Mouse (Mus musculus) heart, embryonic 12.5 days (tissue): Measurements from ENCODE around the gene Tgm2. TPM values are rescaled to one million over a fixed set of nuclear protein-coding genes. Genes with fewer than 3 reads are reported as not detected.

Experiments used
- ATAC-seq: fragments of 200-750 bp; cut with Nextera tagmentation; 2 replicates; pipeline ENCODE4 v1.8.0; 2017; ENCODE audit warnings: moderate TSS enrichment, moderate library complexity; ENCODE audit not compliant: insufficient number of reproducible peaks, low FRiP score
- H3K27ac ChIP-seq: fragments of 300-500 bp; sonication (generic); 2 replicates; pipeline ENCODE4 v1.5.1; 2016; ENCODE audit warnings: mild to moderate bottlenecking, moderate library complexity; ENCODE audit not compliant: poor library complexity, severe bottlenecking
- H3K27me3 ChIP-seq: fragments of 300-500 bp; sonication (generic); replicated peaks from 2 replicates; pipeline ENCODE4 v1.6.1; 2016; ENCODE audit warnings: mild to moderate bottlenecking, moderate library complexity
- H3K36me3 ChIP-seq: fragments of 300-500 bp; sonication (generic); 2 replicates; pipeline ENCODE4 v1.6.1; 2016; ENCODE audit warnings: mild to moderate bottlenecking, moderate library complexity
- H3K4me1 ChIP-seq: fragments of 300-500 bp; sonication (generic); replicated peaks from 2 replicates; pipeline ENCODE4 v1.6.1; 2016; ENCODE audit warnings: mild to moderate bottlenecking
- H3K4me2 ChIP-seq: fragments of 300-500 bp; sonication (generic); 2 replicates; pipeline ENCODE4 v1.6.1; 2016; ENCODE audit warnings: mild to moderate bottlenecking, moderate library complexity
- H3K4me3 ChIP-seq: fragments of 300-500 bp; sonication (generic); 2 replicates; pipeline ENCODE4 v1.5.1; 2016; ENCODE audit warnings: mild to moderate bottlenecking
- H3K9ac ChIP-seq: fragments of 300-500 bp; sonication (generic); 2 replicates; pipeline ENCODE4 v1.6.1; 2016; ENCODE audit warnings: mild to moderate bottlenecking, moderate library complexity
- H3K9me3 ChIP-seq: fragments of 300-500 bp; sonication (generic); replicated peaks from 2 replicates; pipeline ENCODE4 v1.6.1; 2016; ENCODE audit warnings: mild to moderate bottlenecking, moderate library complexity
- WGBS: fragments of 180-500 bp; shearing (Covaris S2); methylation state at CpG from one replicate; pipeline ENCODE4 v1.1.7; 2016; 5-methylcytosine and 5-hydroxymethylcytosine counted together
- polyA plus RNA-seq: library from polyadenylated mRNA; unstranded; fragments of >200 nt; fragmentation: Nextera tagmentation; extraction: Ambion mirVana; gene quantifications from 2 replicates; pipeline ENCODE4 v1.2.1, GENCODE M21; 2016

Tgm2 gene
- polyA plus RNA-seq, 1 experiment from 2014 or later, result 227 TPM

DNA sequence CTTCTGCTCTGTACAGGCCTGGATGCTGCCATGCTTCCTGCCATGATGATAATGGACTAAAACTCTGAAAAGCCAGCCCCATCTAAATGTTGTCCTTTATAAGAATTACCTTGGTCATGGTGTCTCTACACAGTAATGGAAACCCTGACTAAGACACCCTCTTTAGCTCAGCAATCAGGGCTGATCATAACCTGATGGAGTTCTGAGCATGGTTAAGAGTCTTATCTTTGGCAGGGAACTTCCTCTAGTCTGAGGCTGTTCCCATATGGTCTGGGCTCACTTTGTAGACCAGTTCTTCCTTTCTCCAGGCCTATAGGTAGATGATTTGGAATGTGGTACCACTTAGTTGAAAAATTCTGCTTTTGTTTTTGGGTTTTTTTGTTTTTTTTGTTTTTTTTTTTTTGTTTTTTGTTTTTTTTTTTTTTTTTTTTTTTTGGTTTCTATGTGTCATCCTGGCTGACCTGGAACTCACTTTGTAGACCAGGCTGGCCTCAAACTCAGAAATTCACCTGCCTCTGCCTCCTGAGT lies 77.7 kb downstream of the Tgm2 start:
- no peaks in the 10 kb centered on the region for H3K9me3 ChIP-seq
- no peak overlapping the region for H3K4me3 ChIP-seq
- no peak overlapping the region for H3K27ac ChIP-seq
- H3K4me2 ChIP-seq, result no peak overlapping the region
- H3K36me3 ChIP-seq, result peaks cover 44% of the 10 kb centered on the region
- H3K4me1 ChIP-seq, result peaks cover 63% of the 10 kb centered on the region
- H3K9ac ChIP-seq, result no peak overlapping the region
- no peaks in the 10 kb centered on the region for H3K27me3 ChIP-seq
- no peak for ATAC-seq

DNA sequence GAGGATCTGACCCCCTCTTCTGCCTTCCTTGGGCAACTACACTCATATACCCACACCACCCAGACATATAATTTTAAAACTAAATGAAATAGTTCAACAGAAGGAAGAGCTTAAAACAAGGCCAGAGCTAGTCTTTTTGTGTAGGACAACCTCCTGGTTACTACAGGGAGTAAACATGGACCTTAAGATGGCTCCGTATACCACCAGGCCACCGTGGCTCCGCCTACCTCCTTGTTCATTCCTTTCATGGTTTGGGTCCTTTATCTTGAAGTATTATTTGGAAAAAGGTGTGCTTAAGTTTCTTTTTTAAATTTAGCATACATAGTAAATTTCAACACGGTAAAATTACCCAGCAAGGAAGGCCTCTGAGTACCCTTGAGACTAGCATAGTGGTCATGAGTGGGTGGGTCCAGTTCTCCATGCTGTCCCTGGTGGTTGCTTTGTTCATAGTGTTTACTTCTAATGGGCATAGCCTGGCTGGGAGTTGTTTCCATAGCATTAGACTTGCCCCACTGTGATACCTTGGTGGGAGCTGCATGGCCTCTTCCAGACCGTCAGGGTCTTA lies 78.9 kb downstream of the Tgm2 start:
- Histone ChIP-seq H3K4me2 (no peak overlapping the region), H3K4me1 (peaks cover 55% of the 10 kb centered on the region), H3K4me3 (no peak overlapping the region), H3K27me3 (no peaks in the 10 kb centered on the region), H3K9ac (no peak overlapping the region), H3K27ac (peak overlapping the region; percentile 88), H3K36me3 (peaks cover 35% of the 10 kb centered on the region), H3K9me3 (no peaks in the 10 kb centered on the region)
- ATAC-seq, result no peak
- WGBS, result 95% methylated on average over 5 of the region's 5 CpGs

DNA sequence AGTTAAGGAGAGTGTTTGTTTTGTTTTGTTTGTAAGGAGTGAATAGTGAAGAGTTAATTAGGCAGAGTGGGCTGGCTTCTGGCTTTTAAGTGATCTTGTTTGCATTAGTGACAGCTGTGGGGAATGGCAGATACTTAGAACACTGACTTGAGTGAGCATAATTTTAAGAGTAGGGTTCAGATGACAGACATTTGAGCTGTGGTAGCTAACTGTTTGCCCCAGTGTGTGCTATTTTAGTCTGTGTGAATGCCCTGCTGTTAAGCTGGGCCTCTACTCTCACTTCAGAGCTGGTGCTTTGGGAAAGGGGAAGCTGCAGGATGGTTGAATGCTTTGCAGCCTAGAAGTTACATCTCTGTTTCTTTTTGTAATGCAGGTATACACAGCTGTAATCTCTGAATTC lies 79.8 kb downstream of the Tgm2 start:
- Histone ChIP-seq H3K4me2 (peak overlapping the region; percentile 24; the same call in 1 of the 2 replicates), H3K27ac (peak overlapping the region; percentile 88), H3K9me3 (no peaks in the 10 kb centered on the region), H3K27me3 (no peaks in the 10 kb centered on the region), H3K4me1 (peaks cover 46% of the 10 kb centered on the region), H3K9ac (no peak overlapping the region), H3K4me3 (no peak overlapping the region), H3K36me3 (peaks cover 33% of the 10 kb centered on the region)
- ATAC-seq, result 0 out of 2 replicates have a peak, but pooled peaks have one; percentile 37

Other genes with a start within 250 kb of the Tgm2 start
- gene Vstm2l, start 231.8 kb downstream of the Tgm2 start, polyA plus RNA-seq, result not detected in 2 replicates
- gene Tti1, start 118.0 kb downstream of the Tgm2 start, polyA plus RNA-seq, result 28.1 and 30.3 TPM in 2 replicates
- 32.4 and 36.8 TPM in 2 replicates for gene Rprd1b, start 117.9 kb downstream of the Tgm2 start, polyA plus RNA-seq
- 1.1 and 1.5 TPM in 2 replicates for gene D630003M21Rik, start 82.8 kb upstream of the Tgm2 start, polyA plus RNA-seq
- not detected in 2 replicates for gene Bpi, start 111.7 kb upstream of the Tgm2 start, polyA plus RNA-seq
- gene Lbp, start 160.1 kb upstream of the Tgm2 start, polyA plus RNA-seq, result 12.3 and 13.3 TPM in 2 replicates
- 0.55 and 1.1 TPM in 2 replicates for gene Snhg11, start 229.2 kb upstream of the Tgm2 start, polyA plus RNA-seq